ENCODE assay signal across 10 mouse cellular contexts in the genomic region with DNA sequence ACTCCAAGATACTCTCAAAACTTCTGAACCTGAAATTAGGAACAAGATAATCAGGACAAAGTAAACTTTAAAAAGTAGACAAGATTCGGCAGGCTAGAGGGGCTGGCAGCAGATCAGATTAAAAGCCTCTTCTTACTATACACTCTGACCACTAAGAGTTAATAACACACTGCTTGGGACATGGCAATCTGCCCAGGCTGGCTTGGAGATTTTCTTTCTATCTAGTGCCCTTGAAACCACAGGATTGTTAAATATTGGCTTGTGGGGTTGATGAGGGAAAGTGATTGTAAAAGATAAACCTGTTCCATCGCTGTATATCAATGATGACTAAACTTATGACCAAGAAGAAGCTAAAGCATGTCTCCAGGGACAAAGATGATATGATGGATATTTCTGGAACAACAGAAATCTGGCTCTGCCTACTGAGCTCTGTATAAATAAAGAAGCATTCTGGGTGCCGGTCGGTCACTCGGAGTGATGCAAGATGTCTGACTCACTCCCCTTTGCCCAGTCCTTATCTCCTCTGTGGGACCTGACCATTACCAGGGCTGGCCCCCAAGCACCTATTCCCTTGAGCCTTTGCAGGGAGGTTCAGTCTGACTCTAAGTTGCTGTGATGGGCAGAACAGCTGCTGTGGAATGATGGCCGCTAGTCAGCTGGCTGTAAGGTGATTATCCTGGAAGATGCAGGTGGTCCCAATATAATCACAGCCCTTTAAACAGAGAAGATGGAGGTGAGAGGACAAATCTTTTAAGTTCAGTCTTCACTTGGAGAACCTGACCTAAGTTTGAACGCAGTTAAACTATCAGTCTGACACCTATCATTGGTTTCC.
DNase-seq lines count a peak whose midpoint lies in the region; ATAC-seq and TF ChIP-seq lines count a peak whose summit lies in the region.
"Had no signal": no experiment of that assay in that cellular context is flagged by ENCODE, and none has a peak within 500 bp of the region (broad histone marks: within the 10 kb centered on the region; RNA-seq: fewer than 3 reads in every experiment).

No protein-coding gene starts in this region.

- TF ChIP-seq CTCF in stomach, postnatal 0 days (IDR thresholded peaks at IDR 0.05; ENCODE audit: low read depth): no peak

- ATAC-seq in hindbrain, embryonic 14.5 days (ENCODE audit: low FRiP score): no peak
- no peak for ATAC-seq in hindbrain, embryonic 13.5 days (ENCODE audit: low FRiP score)
- ATAC-seq in stomach, embryonic 15.5 days (ENCODE audit: insufficient read depth, low FRiP score, low read depth): peak; percentile 45; the same call in 1 of the 2 replicates
- no peak for ATAC-seq in stomach, postnatal 0 days (ENCODE audit: low FRiP score, low TSS enrichment)
- ATAC-seq in limb, embryonic 14.5 days (ENCODE audit: low FRiP score, low read depth): no peak
- no peak for ATAC-seq in megakaryocyte-erythroid progenitor cell, adult 5-6 weeks (replicated peaks; ENCODE audit: low FRiP score, low TSS enrichment, poor library complexity, severe bottlenecking)
- ATAC-seq: intestine, embryonic 16.5 days had no signal

- no peak for TF ChIP-seq POLR2A in limb, embryonic 14.5 days (IDR thresholded peaks at IDR 0.05; ENCODE audit: borderline replicate concordance, extremely low read depth, insufficient read depth, insufficient read length)

- WGBS in hindbrain, embryonic 14.5 days: 80% methylated on average over 7 of the region's 7 CpGs
- 85% methylated on average over 7 of the region's 7 CpGs for WGBS in hindbrain, embryonic 13.5 days
- 61% methylated on average over 7 of the region's 7 CpGs for WGBS in stomach, embryonic 15.5 days
- 37% methylated on average over 7 of the region's 7 CpGs for WGBS in stomach, postnatal 0 days
- 76% methylated on average over 7 of the region's 7 CpGs for WGBS in limb, embryonic 14.5 days

- DNase-seq in hindbrain, embryonic 14.5 days (ENCODE audit: low spot score): peak; percentile 57
- no peak for DNase-seq in stomach, postnatal 0 days (ENCODE audit: low spot score)
- DNase-seq in limb, embryonic 14.5 days (ENCODE audit: low spot score): peak; percentile 48
- peak; percentile 21 for DNase-seq in urinary bladder, postnatal 25 days (ENCODE audit: low spot score)
- no peak for DNase-seq in layer of hippocampus, postnatal 14 days (ENCODE audit: low spot score in 2 of 2)

- TF ChIP-seq EP300 in stomach, postnatal 0 days (optimal IDR thresholded peaks at IDR 0.05): no peak

- H3K4me1 ChIP-seq in hindbrain, embryonic 14.5 days (replicated peaks; ENCODE audit: control insufficient read depth, insufficient read depth, low read length): no peaks in the 10 kb centered on the region
- no peaks in the 10 kb centered on the region for H3K4me1 ChIP-seq in hindbrain, embryonic 13.5 days (replicated peaks)
- no peaks in the 10 kb centered on the region for H3K4me1 ChIP-seq in stomach, embryonic 15.5 days
- H3K4me1 ChIP-seq in stomach, postnatal 0 days (replicated peaks; ENCODE audit: control insufficient read depth, insufficient read depth): no peaks in the 10 kb centered on the region
- H3K4me1 ChIP-seq in limb, embryonic 14.5 days (ENCODE audit: control insufficient read depth, insufficient read depth, low read length): no peaks in the 10 kb centered on the region
- H3K4me1 ChIP-seq: embryonic facial prominence, embryonic 12.5 days had no signal

- no peaks in the 10 kb centered on the region for H3K36me3 ChIP-seq in hindbrain, embryonic 14.5 days (replicated peaks; ENCODE audit: control insufficient read depth, insufficient read depth)
- no peaks in the 10 kb centered on the region for H3K36me3 ChIP-seq in hindbrain, embryonic 13.5 days
- H3K36me3 ChIP-seq in stomach, embryonic 15.5 days: no peaks in the 10 kb centered on the region
- H3K36me3 ChIP-seq in stomach, postnatal 0 days (ENCODE audit: control insufficient read depth, insufficient read depth, low read length): no peaks in the 10 kb centered on the region
- H3K36me3 ChIP-seq in limb, embryonic 14.5 days (ENCODE audit: control insufficient read depth, insufficient read depth, low read length): no peaks in the 10 kb centered on the region
- H3K36me3 ChIP-seq: embryonic facial prominence, embryonic 12.5 days had no signal

- no peak overlapping the region for H3K9ac ChIP-seq in hindbrain, embryonic 14.5 days
- H3K9ac ChIP-seq in hindbrain, embryonic 13.5 days: no peak overlapping the region
- no peak overlapping the region for H3K9ac ChIP-seq in stomach, embryonic 15.5 days
- H3K9ac ChIP-seq in stomach, postnatal 0 days (ENCODE audit: low read length): no peak overlapping the region
- no peak overlapping the region for H3K9ac ChIP-seq in limb, embryonic 14.5 days (ENCODE audit: low read depth, low read length, severe bottlenecking)
- H3K9ac ChIP-seq: embryonic facial prominence, embryonic 12.5 days had no signal

- H3K27ac ChIP-seq in hindbrain, embryonic 14.5 days: no peak overlapping the region
- H3K27ac ChIP-seq in hindbrain, embryonic 13.5 days: no peak overlapping the region
- no peak overlapping the region for H3K27ac ChIP-seq in stomach, embryonic 15.5 days
- H3K27ac ChIP-seq in stomach, postnatal 0 days (replicated peaks): no peak overlapping the region
- no peak overlapping the region for H3K27ac ChIP-seq in limb, embryonic 14.5 days (replicated peaks; ENCODE audit: low read depth, low read length)
- H3K27ac ChIP-seq: embryonic facial prominence, embryonic 12.5 days had no signal

- no peaks in the 10 kb centered on the region for H3K27me3 ChIP-seq in hindbrain, embryonic 14.5 days (ENCODE audit: control insufficient read depth, insufficient read depth, low read length)
- H3K27me3 ChIP-seq in hindbrain, embryonic 13.5 days: 0 out of 2 replicates have a peak, but pooled peaks cover 18% of the 10 kb centered on the region
- no peaks in the 10 kb centered on the region for H3K27me3 ChIP-seq in stomach, embryonic 15.5 days (replicated peaks)
- H3K27me3 ChIP-seq in stomach, postnatal 0 days (ENCODE audit: control insufficient read depth, insufficient read depth, low read length): no peaks in the 10 kb centered on the region
- H3K27me3 ChIP-seq in limb, embryonic 14.5 days (ENCODE audit: control insufficient read depth, insufficient read depth, low read length): no peaks in the 10 kb centered on the region
- H3K27me3 ChIP-seq: embryonic facial prominence, embryonic 12.5 days had no signal

- H3K4me3 ChIP-seq in hindbrain, embryonic 14.5 days (replicated peaks; ENCODE audit: low read length): no peak overlapping the region
- H3K4me3 ChIP-seq in hindbrain, embryonic 13.5 days: no peak overlapping the region
- no peak overlapping the region for H3K4me3 ChIP-seq in stomach, embryonic 15.5 days (replicated peaks)
- H3K4me3 ChIP-seq in stomach, postnatal 0 days (ENCODE audit: low read depth, low read length): no peak overlapping the region
- H3K4me3 ChIP-seq in limb, embryonic 14.5 days (replicated peaks; ENCODE audit: low read length): no peak overlapping the region
- H3K4me3 ChIP-seq: embryonic facial prominence, embryonic 12.5 days had no signal

- H3K9me3 ChIP-seq in hindbrain, embryonic 14.5 days (ENCODE audit: control insufficient read depth, low read length): no peaks in the 10 kb centered on the region
- no peaks in the 10 kb centered on the region for H3K9me3 ChIP-seq in hindbrain, embryonic 13.5 days
- no peaks in the 10 kb centered on the region for H3K9me3 ChIP-seq in stomach, embryonic 15.5 days
- no peaks in the 10 kb centered on the region for H3K9me3 ChIP-seq in stomach, postnatal 0 days (ENCODE audit: control insufficient read depth, low read length)
- no peaks in the 10 kb centered on the region for H3K9me3 ChIP-seq in limb, embryonic 14.5 days (ENCODE audit: control insufficient read depth, low read length)
- H3K9me3 ChIP-seq: embryonic facial prominence, embryonic 12.5 days had no signal

- H3K4me2 ChIP-seq in hindbrain, embryonic 14.5 days (replicated peaks): no peak overlapping the region
- H3K4me2 ChIP-seq in hindbrain, embryonic 13.5 days: no peak overlapping the region
- no peak overlapping the region for H3K4me2 ChIP-seq in stomach, embryonic 15.5 days
- no peak overlapping the region for H3K4me2 ChIP-seq in stomach, postnatal 0 days (replicated peaks; ENCODE audit: low read depth)
- H3K4me2 ChIP-seq in limb, embryonic 14.5 days (replicated peaks; ENCODE audit: low read depth, low read length, severe bottlenecking): no peak overlapping the region
- H3K4me2 ChIP-seq: embryonic facial prominence, embryonic 12.5 days had no signal

Comparison
In these comparisons a context has a peak if more than half of its experiments do, and no peak if none do; other contexts are left out.
1. DNase-seq: peak in hindbrain, embryonic 14.5 days (single experiment), limb, embryonic 14.5 days (single experiment) and urinary bladder, postnatal 25 days (single experiment); none in stomach, postnatal 0 days (single experiment) and layer of hippocampus, postnatal 14 days (0 of 2).